In genomic region chr13:49771536-49771935, GRCm38 (mm10) we compare ENCODE assay signal across 37 mouse cellular contexts. TPM values are rescaled to one million over a fixed set of nuclear protein-coding genes. Genes with fewer than 3 reads are reported as not detected.
"Had no signal": no experiment of that assay in that cellular context is flagged by ENCODE, and none has a peak within 500 bp of the region (broad histone marks: within the 10 kb centered on the region; RNA-seq: fewer than 3 reads in every experiment).

No protein-coding gene starts in this region.

RNA-seq across cellular contexts. Expression of gene Gm30302, which starts 27.3 kb away (rescaled TPM):
- total RNA-seq: left cerebral cortex, adult 8-10 months; left cerebral cortex, postnatal 10 days; left cerebral cortex, postnatal 14 days; left cerebral cortex, postnatal 25 days; left cerebral cortex, postnatal 36 days; left cerebral cortex, postnatal 4 days; liver, adult 2 months; megakaryocyte, adult 5-6 weeks; megakaryocyte-erythroid progenitor cell, adult 5-6 weeks; monocyte, adult 5-6 weeks had no signal
- polyA plus RNA-seq: limb, embryonic 10.5 days; limb, embryonic 11.5 days; limb, embryonic 12.5 days; limb, embryonic 13.5 days; limb, embryonic 14.5 days; limb, embryonic 15.5 days; liver, adult 2 months; liver, embryonic 12.5 days; liver, embryonic 13.5 days; liver, embryonic 15.5 days; liver, embryonic 16.5 days; liver, postnatal 0 days; lung, adult 2 months; lung, embryonic 14.5 days; lung, embryonic 15.5 days; lung, embryonic 16.5 days; lung, postnatal 0 days; macrophage; midbrain, embryonic 10.5 days; midbrain, embryonic 11.5 days; midbrain, embryonic 12.5 days; midbrain, embryonic 13.5 days; midbrain, embryonic 14.5 days; midbrain, embryonic 15.5 days; midbrain, embryonic 16.5 days; myocyte; neural tube, embryonic 11.5 days; neural tube, embryonic 13.5 days had no signal
